Mouse (Mus musculus) liver, embryonic 14.5 days (tissue): ENCODE data around the gene Siae.

ENCODE experiments used
- CTCF ChIP-seq: IDR thresholded peaks from 2 replicates; pipeline ENCODE4 v1.5.1; 2016; ENCODE audit warnings: antibody characterized with exemption, low read depth, control low read depth
- EP300 ChIP-seq: IDR thresholded peaks from 2 replicates; pipeline ENCODE4 v1.6.1; 2016; ENCODE audit warnings: antibody characterized with exemption, low read depth

- TF ChIP-seq CTCF (no peak), EP300 (no peak)
Observed at GRCm38 (mm10) chr9:37595570-37595969, 40.1 kb downstream of the Siae start.
